Mouse (Mus musculus) megakaryocyte, embryonic 14.5 days (primary cell): ENCODE measurements around the gene Ccrl2.

Experiments
- FLI1 ChIP-seq: IDR thresholded peaks from 2 replicates; pipeline ENCODE4 v1.6.1; 2012; ENCODE audit warnings: low read length, inconsistent platforms, mixed read lengths
- GATA1 ChIP-seq: IDR thresholded peaks from 3 replicates; pipeline ENCODE4 v1.6.1; 2012; ENCODE audit warnings: mixed read lengths, low read length, inconsistent platforms, borderline replicate concordance

GRCm38 (mm10) chr9:111067052-111067451, 9.7 kb upstream of the Ccrl2 start:
- no peak for TF ChIP-seq FLI1
- no peak for TF ChIP-seq GATA1
